Mouse (Mus musculus): ENCODE measurements at regions not wholly inside any gene's neighbourhood (a gene's known extent, or its start where the extent isn't known, plus 50 kb on each side); places are given as distances from the start of the nearest gene placed in this dataset.

GRCm38 (mm10) chr2:170286773-170287172 lies 138.9 kb upstream of the Zfp217 start:
- H3K4me2 ChIP-seq (replicated peaks; ENCODE audit: low read depth, low read length): peak overlapping the region; percentile 75; the same call in 1 of the 2 replicates
- no peaks in the 10 kb centered on the region for H3K9me3 ChIP-seq (ENCODE audit: low read length)
- DNase-seq (ENCODE audit: low spot score): no peak
- peak overlapping the region; percentile 80 for H3K27ac ChIP-seq (ENCODE audit: low read length)
- 10% methylated on average over 8 of the region's 8 CpGs for WGBS
- TF ChIP-seq EP300 (IDR thresholded peaks at IDR 0.05): no peak
- no peak for TF ChIP-seq CTCF (IDR thresholded peaks at IDR 0.05)
- H3K27me3 ChIP-seq (replicated peaks; ENCODE audit: insufficient read depth, low read length): no peaks in the 10 kb centered on the region
- peak overlapping the region; percentile 39 for H3K4me3 ChIP-seq (ENCODE audit: low read depth, low read length)
- H3K9ac ChIP-seq (replicated peaks; ENCODE audit: low read depth): 0 out of 2 replicates have a peak overlapping the region, but pooled peaks have one; percentile 43
- no peaks in the 10 kb centered on the region for H3K36me3 ChIP-seq (ENCODE audit: insufficient read depth, low read length)
- H3K4me1 ChIP-seq (ENCODE audit: insufficient read depth, low read depth, low read length): peaks cover 26% of the 10 kb centered on the region; the same call in 1 of the 2 replicates
- ATAC-seq: 0 out of 2 replicates have a peak, but pooled peaks have one; percentile 14

GRCm38 (mm10) chr2:170282463-170282862 lies 134.6 kb upstream of the Zfp217 start:
- no peak for DNase-seq (ENCODE audit: low spot score)
- ATAC-seq: no peak
- Histone ChIP-seq H3K9me3 (ENCODE audit: low read length) (no peaks in the 10 kb centered on the region), H3K4me3 (ENCODE audit: low read depth, low read length) (no peak overlapping the region), H3K36me3 (ENCODE audit: insufficient read depth, low read length) (no peaks in the 10 kb centered on the region), H3K9ac (replicated peaks; ENCODE audit: low read depth) (no peak overlapping the region), H3K27me3 (replicated peaks; ENCODE audit: insufficient read depth, low read length) (no peaks in the 10 kb centered on the region), H3K4me2 (replicated peaks; ENCODE audit: low read depth, low read length) (no peak overlapping the region), H3K27ac (ENCODE audit: low read length) (no peak overlapping the region), H3K4me1 (ENCODE audit: insufficient read depth, low read depth, low read length) (peaks cover 11% of the 10 kb centered on the region; the same call in 1 of the 2 replicates)
- TF ChIP-seq EP300 (IDR thresholded peaks at IDR 0.05) (no peak), CTCF (IDR thresholded peaks at IDR 0.05) (no peak)
- 69% methylated on average over 6 of the region's 6 CpGs for WGBS

- TF ChIP-seq EP300 (IDR thresholded peaks at IDR 0.05) (no peak), CTCF (IDR thresholded peaks at IDR 0.05) (no peak)
- H3K9me3 ChIP-seq (ENCODE audit: low read length): no peaks in the 10 kb centered on the region
- peaks cover 2% of the 10 kb centered on the region; the same call in 1 of the 2 replicates for H3K4me1 ChIP-seq (ENCODE audit: insufficient read depth, low read depth, low read length)
- H3K36me3 ChIP-seq (ENCODE audit: insufficient read depth, low read length): no peaks in the 10 kb centered on the region
- no peak overlapping the region for H3K27ac ChIP-seq (ENCODE audit: low read length)
- 72% methylated on average over 6 of the region's 6 CpGs for WGBS
- H3K27me3 ChIP-seq (replicated peaks; ENCODE audit: insufficient read depth, low read length): no peaks in the 10 kb centered on the region
- H3K4me3 ChIP-seq (ENCODE audit: low read depth, low read length): no peak overlapping the region
- ATAC-seq: no peak
- no peak for DNase-seq (ENCODE audit: low spot score)
- no peak overlapping the region for H3K9ac ChIP-seq (replicated peaks; ENCODE audit: low read depth)
- H3K4me2 ChIP-seq (replicated peaks; ENCODE audit: low read depth, low read length): no peak overlapping the region
These were observed 133.6 kb upstream of the Zfp217 start for GRCm38 (mm10) chr2:170281311-170282008.

- WGBS: 60% methylated on average over 6 of the region's 6 CpGs
These were observed 132.8 kb upstream of the Zfp217 start for GRCm38 (mm10) chr2:170280733-170281132.

GRCm38 (mm10) chr2:170277896-170278295 lies 130.0 kb upstream of the Zfp217 start:
- peak; percentile 59 for DNase-seq (ENCODE audit: low spot score)
- no peak; the same call in 1 of the 2 replicates for TF ChIP-seq EP300 (IDR thresholded peaks at IDR 0.05)
- TF ChIP-seq CTCF (IDR thresholded peaks at IDR 0.05): no peak

More at GRCm38 (mm10) chr2:170280733-170281132, 132.8 kb upstream of the Zfp217 start:
- H3K4me1 ChIP-seq (ENCODE audit: insufficient read depth, low read depth, low read length): no peaks in the 10 kb centered on the region
- DNase-seq (ENCODE audit: low spot score): no peak
- H3K9me3 ChIP-seq (ENCODE audit: low read length): no peaks in the 10 kb centered on the region
- no peak overlapping the region for H3K4me3 ChIP-seq (ENCODE audit: low read depth, low read length)
- no peaks in the 10 kb centered on the region for H3K36me3 ChIP-seq (ENCODE audit: insufficient read depth, low read length)
- TF ChIP-seq EP300 (IDR thresholded peaks at IDR 0.05) (no peak), CTCF (IDR thresholded peaks at IDR 0.05) (peak; percentile 54)
- no peak for ATAC-seq
- H3K27ac ChIP-seq (ENCODE audit: low read length): no peak overlapping the region
- H3K9ac ChIP-seq (replicated peaks; ENCODE audit: low read depth): no peak overlapping the region
- no peaks in the 10 kb centered on the region for H3K27me3 ChIP-seq (replicated peaks; ENCODE audit: insufficient read depth, low read length)
- H3K4me2 ChIP-seq (replicated peaks; ENCODE audit: low read depth, low read length): no peak overlapping the region

GRCm38 (mm10) chr2:170277182-170277767 lies 129.4 kb upstream of the Zfp217 start:
- no peaks in the 10 kb centered on the region for H3K9me3 ChIP-seq (ENCODE audit: low read length)
- WGBS: 69% methylated on average over 18 of the region's 18 CpGs
- no peaks in the 10 kb centered on the region for H3K36me3 ChIP-seq (ENCODE audit: insufficient read depth, low read length)
- DNase-seq (ENCODE audit: low spot score) (no peak), ATAC-seq (no peak)
- no peak for TF ChIP-seq EP300 (IDR thresholded peaks at IDR 0.05)
- TF ChIP-seq CTCF (IDR thresholded peaks at IDR 0.05): no peak
- H3K4me3 ChIP-seq (ENCODE audit: low read depth, low read length): no peak overlapping the region
- no peak overlapping the region for H3K9ac ChIP-seq (replicated peaks; ENCODE audit: low read depth)
- H3K27me3 ChIP-seq (replicated peaks; ENCODE audit: insufficient read depth, low read length): no peaks in the 10 kb centered on the region
- H3K4me1 ChIP-seq (ENCODE audit: insufficient read depth, low read depth, low read length): no peaks in the 10 kb centered on the region
- no peak overlapping the region for H3K4me2 ChIP-seq (replicated peaks; ENCODE audit: low read depth, low read length)
- H3K27ac ChIP-seq (ENCODE audit: low read length): no peak overlapping the region

More at GRCm38 (mm10) chr2:170277896-170278295, 130.0 kb upstream of the Zfp217 start:
- Histone ChIP-seq H3K4me3 (ENCODE audit: low read depth, low read length) (no peak overlapping the region), H3K4me1 (ENCODE audit: insufficient read depth, low read depth, low read length) (no peaks in the 10 kb centered on the region), H3K27me3 (replicated peaks; ENCODE audit: insufficient read depth, low read length) (no peaks in the 10 kb centered on the region), H3K27ac (ENCODE audit: low read length) (no peak overlapping the region), H3K9ac (replicated peaks; ENCODE audit: low read depth) (no peak overlapping the region), H3K36me3 (ENCODE audit: insufficient read depth, low read length) (no peaks in the 10 kb centered on the region), H3K4me2 (replicated peaks; ENCODE audit: low read depth, low read length) (no peak overlapping the region), H3K9me3 (ENCODE audit: low read length) (no peaks in the 10 kb centered on the region)
- peak; percentile 64 for ATAC-seq
- 40% methylated on average over 8 of the region's 8 CpGs for WGBS
